Comparison of ENCODE assay signal across 22 mouse cellular contexts in genomic region chr15:28113491-28113890, GRCm38 (mm10).
"Had no signal": no experiment of that assay in that cellular context is flagged by ENCODE, and none has a peak within 500 bp of the region (broad histone marks: within the 10 kb centered on the region; RNA-seq: fewer than 3 reads in every experiment).

No protein-coding gene starts in this region.

- H3K27me3 ChIP-seq: heart, embryonic 13.5 days; heart, embryonic 15.5 days; hindbrain, embryonic 13.5 days; hindbrain, embryonic 15.5 days; limb, embryonic 13.5 days; limb, embryonic 15.5 days; liver, embryonic 12.5 days had no signal

- H3K36me3 ChIP-seq: heart, embryonic 13.5 days; heart, embryonic 15.5 days; hindbrain, embryonic 13.5 days; hindbrain, embryonic 15.5 days; limb, embryonic 13.5 days; limb, embryonic 15.5 days; liver, embryonic 12.5 days had no signal

- H3K9ac ChIP-seq: heart, embryonic 13.5 days; heart, embryonic 15.5 days; hindbrain, embryonic 13.5 days; hindbrain, embryonic 15.5 days; limb, embryonic 13.5 days; limb, embryonic 15.5 days; liver, embryonic 12.5 days; liver, embryonic 14.5 days had no signal

- H3K4me3 ChIP-seq: gastrocnemius, adult 2 months; heart, adult 2 months; heart, embryonic 13.5 days; heart, embryonic 15.5 days; hindbrain, embryonic 13.5 days; hindbrain, embryonic 15.5 days; limb, embryonic 13.5 days; limb, embryonic 15.5 days; liver, embryonic 12.5 days had no signal

- DNase-seq: gastrocnemius, adult 2 months; gastrocnemius, postnatal 10 days; gastrocnemius, postnatal 25 days; heart, adult 2 months; heart, postnatal 14 days; heart, postnatal 36 days; layer of hippocampus, adult 9-11 months; layer of hippocampus, postnatal 36 days; left cerebral cortex, postnatal 4 days had no signal

- H3K27ac ChIP-seq: gastrocnemius, adult 2 months; heart, adult 2 months; heart, embryonic 13.5 days; heart, embryonic 15.5 days; hindbrain, embryonic 13.5 days; hindbrain, embryonic 15.5 days; hindbrain, postnatal 0 days; kidney, postnatal 0 days; limb, embryonic 13.5 days; limb, embryonic 15.5 days; liver, embryonic 12.5 days; liver, embryonic 14.5 days had no signal

- H3K4me2 ChIP-seq: heart, embryonic 11.5 days; heart, embryonic 13.5 days; heart, embryonic 15.5 days; hindbrain, embryonic 13.5 days; hindbrain, embryonic 15.5 days; limb, embryonic 13.5 days; limb, embryonic 15.5 days; liver, embryonic 12.5 days had no signal

- H3K4me1 ChIP-seq: heart, embryonic 13.5 days; heart, embryonic 15.5 days; hindbrain, embryonic 13.5 days; hindbrain, embryonic 15.5 days; limb, embryonic 13.5 days; limb, embryonic 15.5 days; liver, embryonic 12.5 days had no signal

- ATAC-seq: forebrain, embryonic 16.5 days; hindbrain, postnatal 0 days; intestine, embryonic 16.5 days; liver, embryonic 12.5 days had no signal

- H3K9me3 ChIP-seq: heart, embryonic 13.5 days; heart, embryonic 15.5 days; hindbrain, embryonic 13.5 days; hindbrain, embryonic 15.5 days; limb, embryonic 13.5 days; limb, embryonic 15.5 days; liver, embryonic 12.5 days had no signal
